Mouse (Mus musculus): ENCODE measurements around the gene Jarid2.
A peak's percentile ranks its signal among the peaks of the same experiment; 100 is the strongest.

Gene Jarid2

GRCm38 (mm10) chr13:44728145-44728880 is 961 bp upstream of the Jarid2 start:
- DNase-seq (ENCODE audit: low read depth) = no peak

- DNase-seq (ENCODE audit: low read depth) = peak; percentile 97
Observed at GRCm38 (mm10) chr13:44730146-44730864, 1.0 kb downstream of the Jarid2 start.

- DNase-seq (ENCODE audit: low read depth) = peak; percentile 76
Observed at GRCm38 (mm10) chr13:44730939-44731551, 1.8 kb downstream of the Jarid2 start.

GRCm38 (mm10) chr13:44731727-44732441 is 2.6 kb downstream of the Jarid2 start:
- no peak for DNase-seq (ENCODE audit: low read depth)

- no peak for DNase-seq (ENCODE audit: low read depth)
Observed at GRCm38 (mm10) chr13:44732442-44732974, 3.2 kb downstream of the Jarid2 start.

GRCm38 (mm10) chr13:44733036-44733372 is 3.7 kb downstream of the Jarid2 start:
- DNase-seq (ENCODE audit: low read depth) = no peak

GRCm38 (mm10) chr13:44733373-44734111 is 4.3 kb downstream of the Jarid2 start:
- DNase-seq (ENCODE audit: low read depth) = peak; percentile 85

GRCm38 (mm10) chr13:44734441-44734840 is 5.2 kb downstream of the Jarid2 start:
- no peak for DNase-seq (ENCODE audit: low read depth)

- DNase-seq (ENCODE audit: low read depth) = no peak
Observed at GRCm38 (mm10) chr13:44735088-44735690, 5.9 kb downstream of the Jarid2 start.

GRCm38 (mm10) chr13:44737297-44737696 is 8.0 kb downstream of the Jarid2 start:
- no peak for DNase-seq (ENCODE audit: low read depth)

GRCm38 (mm10) chr13:44751780-44752179 is 22.5 kb downstream of the Jarid2 start:
- no peak for DNase-seq (ENCODE audit: low read depth)

- DNase-seq (ENCODE audit: low read depth) = no peak
Observed at GRCm38 (mm10) chr13:44753206-44753605, 23.9 kb downstream of the Jarid2 start.

- DNase-seq (ENCODE audit: low read depth) = no peak
Observed at GRCm38 (mm10) chr13:44755434-44755833, 26.2 kb downstream of the Jarid2 start.

GRCm38 (mm10) chr13:44758750-44759149 is 29.5 kb downstream of the Jarid2 start:
- DNase-seq (ENCODE audit: low read depth) = no peak

GRCm38 (mm10) chr13:44760761-44761160 is 31.5 kb downstream of the Jarid2 start:
- DNase-seq (ENCODE audit: low read depth) = no peak

- no peak for DNase-seq (ENCODE audit: low read depth)
Observed at GRCm38 (mm10) chr13:44763068-44763467, 33.8 kb downstream of the Jarid2 start.

GRCm38 (mm10) chr13:44767751-44768150 is 38.5 kb downstream of the Jarid2 start:
- peak; percentile 16 for DNase-seq (ENCODE audit: low read depth)

- peak; percentile 25 for DNase-seq (ENCODE audit: low read depth)
Observed at GRCm38 (mm10) chr13:44770808-44771605, 41.7 kb downstream of the Jarid2 start.

GRCm38 (mm10) chr13:44772816-44773215 is 43.5 kb downstream of the Jarid2 start:
- no peak for DNase-seq (ENCODE audit: low read depth)

GRCm38 (mm10) chr13:44774351-44774750 is 45.1 kb downstream of the Jarid2 start:
- no peak for DNase-seq (ENCODE audit: low read depth)

Data from c-Kit-positive CD71-negative TER-119-negative erythroid progenitor cells, embryonic 14.5 days (primary cell).